Mouse (Mus musculus) forebrain, embryonic 12.5 days (tissue): Measurements from ENCODE around the gene Apobec1. TPM values are rescaled to one million over a fixed set of nuclear protein-coding genes. Genes with fewer than 3 reads are reported as not detected.
A peak's percentile ranks its signal among the peaks of the same experiment; 100 is the strongest.
"Not testable (repeated sequence)": the region's sequence is repeated elsewhere in the genome, so short reads cannot be mapped to it uniquely, and the experiment has no call there.

Source experiments
- ATAC-seq: fragments of 200-750 bp; cut with Nextera tagmentation; 2 replicates; pipeline ENCODE4 v1.8.0; 2017; ENCODE audit warnings: moderate TSS enrichment; ENCODE audit not compliant: low FRiP score
- H3K27ac ChIP-seq: fragments of 300-500 bp; sonication (generic); 2 replicates; pipeline ENCODE4 v1.5.1; 2016; ENCODE audit warnings: mild to moderate bottlenecking
- H3K27me3 ChIP-seq: fragments of 300-500 bp; sonication (generic); 2 replicates; pipeline ENCODE4 v1.6.1; 2016; ENCODE audit warnings: mild to moderate bottlenecking
- H3K36me3 ChIP-seq: fragments of 300-500 bp; sonication (generic); replicated peaks from 2 replicates; pipeline ENCODE4 v1.6.1; 2016; ENCODE audit warnings: mild to moderate bottlenecking
- H3K4me1 ChIP-seq: fragments of 300-500 bp; sonication (generic); 2 replicates; pipeline ENCODE4 v1.6.1; 2016
- H3K4me2 ChIP-seq: fragments of 300-500 bp; sonication (generic); 2 replicates; pipeline ENCODE4 v1.6.1; 2016; ENCODE audit warnings: mild to moderate bottlenecking, moderate library complexity
- H3K4me3 ChIP-seq: fragments of 300-500 bp; sonication (generic); replicated peaks from 2 replicates; pipeline ENCODE4 v1.5.1; 2016; ENCODE audit warnings: mild to moderate bottlenecking
- H3K9ac ChIP-seq: fragments of 300-500 bp; sonication (generic); 2 replicates; pipeline ENCODE4 v1.6.1; 2016; ENCODE audit warnings: mild to moderate bottlenecking
- H3K9me3 ChIP-seq: fragments of 300-500 bp; sonication (generic); 2 replicates; pipeline ENCODE4 v1.6.1; 2016
- WGBS: fragments of 180-500 bp; shearing (Covaris S2); methylation state at CpG from one replicate; pipeline ENCODE4 v1.1.7; 2016; 5-methylcytosine and 5-hydroxymethylcytosine counted together
- polyA plus RNA-seq: library from polyadenylated mRNA; unstranded; fragments of >200 nt; fragmentation: Nextera tagmentation; extraction: Ambion mirVana; gene quantifications from 2 replicates; pipeline ENCODE4 v1.2.1, GENCODE M21; 2016

Apobec1 gene
- polyA plus RNA-seq, result 1.6 and 1.9 TPM in 2 replicates

DNA sequence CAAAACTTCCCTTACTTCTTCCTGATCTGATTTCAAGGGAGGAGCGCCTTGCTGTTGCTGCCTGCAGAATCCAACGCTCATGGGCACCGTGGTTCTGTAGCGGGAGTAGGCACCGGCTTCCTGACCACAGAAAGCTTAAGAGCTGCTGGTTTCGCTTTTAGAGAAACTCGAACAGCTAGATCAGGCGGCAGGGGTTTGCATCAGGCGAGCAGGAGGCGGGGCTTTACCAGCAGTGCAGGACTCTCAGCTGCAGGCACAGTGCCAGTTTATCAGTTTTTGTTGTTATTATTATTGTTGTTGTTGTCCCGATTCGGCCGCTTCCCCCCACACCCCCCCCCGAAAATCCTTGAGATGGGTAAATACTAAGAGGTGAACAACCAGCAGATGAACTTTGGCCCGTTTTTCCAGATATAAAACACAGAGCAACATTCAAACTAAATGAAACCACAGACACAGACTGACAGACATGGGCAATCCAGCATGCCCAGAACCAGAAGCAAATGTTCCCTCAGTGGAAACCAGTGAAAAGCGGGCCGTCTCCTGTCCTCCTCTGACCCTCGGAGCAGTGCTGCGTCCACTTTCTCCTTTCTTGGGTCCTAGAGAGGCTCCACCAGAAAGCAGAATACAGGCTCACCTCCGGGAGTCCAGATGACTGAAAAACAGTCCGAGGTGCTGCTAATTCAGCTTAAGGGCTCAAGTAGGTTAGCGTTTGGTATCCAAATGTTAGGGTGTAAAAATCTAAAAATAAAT, at the start of gene Apobec1:
Apobec1 (minus strand) TSS at position 203 of the 750 bp plus-strand sequence.
- Histone ChIP-seq H3K4me2 (peak within 1 kb of the TSS; percentile 59), H3K27ac (no peak within 1 kb of the TSS), H3K9me3 (no peaks in the 10 kb centered on the region), H3K4me3 (peak within 1 kb of the TSS; percentile 39), H3K27me3 (no peaks in the 10 kb centered on the region), H3K36me3 (no peaks in the 10 kb centered on the region), H3K4me1 (peaks cover 8% of the 10 kb centered on the region), H3K9ac (peak within 1 kb of the TSS; percentile 59)
- 10% methylated on average over 22 of the region's 22 CpGs for WGBS
- peak; percentile 68 for ATAC-seq

DNA sequence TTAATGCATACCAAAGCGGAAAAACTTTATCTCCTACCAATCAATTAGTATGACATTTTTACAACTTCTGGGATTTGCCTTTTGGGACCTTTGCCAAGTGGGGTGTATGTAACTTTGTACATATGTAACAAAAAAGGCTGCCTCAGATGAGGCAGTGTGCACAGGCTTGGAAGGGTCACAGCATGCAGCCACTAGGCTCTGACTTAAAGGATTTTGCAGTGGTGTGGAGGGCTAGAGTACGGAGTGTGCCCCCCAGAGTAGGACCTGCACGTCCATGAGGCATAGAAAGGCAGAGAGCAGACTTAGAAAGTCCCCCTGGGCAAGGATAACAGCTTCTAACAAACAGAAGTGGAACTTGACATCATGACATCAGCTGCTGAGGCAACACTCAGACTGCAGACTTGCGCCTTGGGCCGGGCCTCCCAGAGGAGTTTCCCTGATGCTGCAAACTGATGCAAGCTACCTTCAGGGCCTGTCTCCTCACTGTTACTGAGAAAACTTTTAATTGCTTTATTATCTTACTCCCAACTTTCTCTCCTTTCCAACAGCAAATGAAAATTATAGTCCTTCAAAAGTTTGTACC, 48.2 kb upstream of the Apobec1 start:
- no peak for ATAC-seq
- whole genome bisulfite sequencing, result 71% methylated on average over 5 of the region's 5 CpGs

GRCm38 (mm10) chr6:122649903-122650302, 47.7 kb upstream of the Apobec1 start:
- Histone ChIP-seq H3K27me3 (peaks cover 7% of the 10 kb centered on the region; the same call in 1 of the 2 replicates), H3K36me3 (no peaks in the 10 kb centered on the region), H3K4me2 (no peak overlapping the region), H3K9me3 (no peaks in the 10 kb centered on the region), H3K27ac (no peak overlapping the region), H3K4me1 (peaks cover 3% of the 10 kb centered on the region), H3K4me3 (no peak overlapping the region), H3K9ac (no peak overlapping the region)
- ATAC-seq, result no peak
- WGBS, result 74% methylated on average over 3 of the region's 3 CpGs

More for the DNA sequence above, 48.2 kb upstream of the Apobec1 start:
- no peak overlapping the region for H3K9ac ChIP-seq
- no peak overlapping the region for H3K4me3 ChIP-seq
- H3K4me2 ChIP-seq, result no peak overlapping the region
- H3K27me3 ChIP-seq, result peaks cover 7% of the 10 kb centered on the region; the same call in 1 of the 2 replicates
- H3K36me3 ChIP-seq, result no peaks in the 10 kb centered on the region
- H3K4me1 ChIP-seq, result peaks cover 7% of the 10 kb centered on the region
- H3K9me3 ChIP-seq, result no peaks in the 10 kb centered on the region
- no peak overlapping the region for H3K27ac ChIP-seq

DNA sequence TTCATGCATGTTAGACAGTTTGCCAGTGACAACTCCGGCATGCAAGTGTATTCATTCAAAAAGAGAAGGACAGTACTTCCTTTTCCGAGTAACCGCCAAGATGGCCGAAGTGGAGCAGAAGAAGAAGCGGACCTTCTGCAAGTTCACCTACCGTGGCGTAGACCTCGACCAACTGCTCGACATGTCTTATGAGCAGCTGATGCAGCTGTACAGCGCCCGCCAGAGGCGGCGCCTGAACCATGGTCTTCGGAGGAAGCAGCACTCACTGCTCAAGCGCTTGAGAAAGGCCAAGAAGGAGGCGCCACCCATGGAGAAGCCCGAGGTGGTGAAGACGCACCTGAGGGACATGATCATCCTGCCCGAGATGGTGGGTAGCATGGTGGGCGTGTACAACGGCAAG, 42.0 kb upstream of the Apobec1 start:
- H3K4me3 ChIP-seq, H3K4me1 ChIP-seq, H3K9me3 ChIP-seq, H3K27me3 ChIP-seq, H3K4me2 ChIP-seq, ATAC-seq, H3K27ac ChIP-seq, H3K9ac ChIP-seq, H3K36me3 ChIP-seq: not testable (repeated sequence)
- WGBS, result 88% methylated on average over 21 of the region's 21 CpGs

DNA sequence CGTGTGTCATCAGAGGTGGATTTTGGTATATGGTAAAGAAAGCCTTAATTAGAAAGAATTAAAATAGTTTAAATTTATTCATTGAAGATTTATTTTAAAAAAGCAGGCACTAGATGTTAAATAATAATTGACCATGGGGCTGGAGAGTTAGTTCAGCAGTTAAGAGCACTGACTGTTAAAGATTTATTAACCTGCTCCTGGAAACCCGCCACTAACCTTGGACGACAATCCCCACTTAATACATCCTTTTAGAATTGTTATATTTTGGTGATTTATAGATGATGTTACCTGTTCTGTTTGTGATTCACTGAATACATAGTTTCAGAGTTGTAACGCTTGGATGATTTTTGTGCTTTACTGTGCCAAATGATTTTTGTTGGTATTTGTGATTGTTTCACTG, 35.3 kb upstream of the Apobec1 start:
- H3K9me3 ChIP-seq, H3K4me3 ChIP-seq, H3K4me2 ChIP-seq, H3K9ac ChIP-seq, ATAC-seq, H3K4me1 ChIP-seq, H3K27ac ChIP-seq, H3K27me3 ChIP-seq, H3K36me3 ChIP-seq: not testable (repeated sequence)
- WGBS, result 88% methylated on average over 4 of the region's 4 CpGs

GRCm38 (mm10) chr6:122636666-122637065, 34.4 kb upstream of the Apobec1 start:
- Histone ChIP-seq H3K27me3 (no peaks in the 10 kb centered on the region), H3K36me3 (no peaks in the 10 kb centered on the region), H3K9me3 (no peaks in the 10 kb centered on the region), H3K4me2 (no peak overlapping the region), H3K9ac (no peak overlapping the region), H3K4me3 (no peak overlapping the region), H3K27ac (no peak overlapping the region), H3K4me1 (no peaks in the 10 kb centered on the region)
- WGBS, result 88% methylated on average over 3 of the region's 3 CpGs
- no peak for ATAC-seq

DNA sequence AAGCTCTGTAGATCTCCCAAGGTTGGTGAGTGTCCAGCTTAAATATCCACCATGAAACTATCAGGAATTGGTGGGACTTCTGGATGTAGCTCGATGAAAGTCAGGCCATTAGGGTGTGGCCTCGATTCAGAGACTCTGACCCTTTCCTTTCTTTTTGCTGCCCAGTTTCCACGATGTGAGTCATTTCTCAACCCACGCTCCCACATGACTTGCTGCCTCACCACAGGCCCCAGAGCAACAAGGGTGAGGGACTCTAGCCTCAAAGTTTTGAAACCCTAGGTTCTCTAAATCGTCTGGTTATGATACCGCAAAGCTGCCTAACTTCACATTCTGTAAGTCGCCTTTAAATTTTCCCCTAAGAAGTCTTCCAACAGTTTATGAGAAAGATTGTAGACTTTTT, 33.1 kb upstream of the Apobec1 start:
- H3K9me3 ChIP-seq, result no peaks in the 10 kb centered on the region
- H3K27ac ChIP-seq, result no peak overlapping the region
- H3K36me3 ChIP-seq, result no peaks in the 10 kb centered on the region
- H3K9ac ChIP-seq, result no peak overlapping the region
- 85% methylated on average over 7 of the region's 7 CpGs for WGBS
- no peak for ATAC-seq
- H3K27me3 ChIP-seq, result no peaks in the 10 kb centered on the region
- H3K4me2 ChIP-seq, result no peak overlapping the region
- H3K4me3 ChIP-seq, result no peak overlapping the region
- no peaks in the 10 kb centered on the region for H3K4me1 ChIP-seq

- H3K4me1 ChIP-seq, result no peaks in the 10 kb centered on the region
- H3K4me2 ChIP-seq, result no peak overlapping the region
- WGBS, result 60% methylated on average over 9 of the region's 9 CpGs
- no peak overlapping the region for H3K4me3 ChIP-seq
- H3K27me3 ChIP-seq, result no peaks in the 10 kb centered on the region
- ATAC-seq, result no peak
- H3K27ac ChIP-seq, result no peak overlapping the region
- H3K36me3 ChIP-seq, result no peaks in the 10 kb centered on the region
- no peaks in the 10 kb centered on the region for H3K9me3 ChIP-seq
- H3K9ac ChIP-seq, result no peak overlapping the region
Observed at GRCm38 (mm10) chr6:122633411-122633810, 31.2 kb upstream of the Apobec1 start.

DNA sequence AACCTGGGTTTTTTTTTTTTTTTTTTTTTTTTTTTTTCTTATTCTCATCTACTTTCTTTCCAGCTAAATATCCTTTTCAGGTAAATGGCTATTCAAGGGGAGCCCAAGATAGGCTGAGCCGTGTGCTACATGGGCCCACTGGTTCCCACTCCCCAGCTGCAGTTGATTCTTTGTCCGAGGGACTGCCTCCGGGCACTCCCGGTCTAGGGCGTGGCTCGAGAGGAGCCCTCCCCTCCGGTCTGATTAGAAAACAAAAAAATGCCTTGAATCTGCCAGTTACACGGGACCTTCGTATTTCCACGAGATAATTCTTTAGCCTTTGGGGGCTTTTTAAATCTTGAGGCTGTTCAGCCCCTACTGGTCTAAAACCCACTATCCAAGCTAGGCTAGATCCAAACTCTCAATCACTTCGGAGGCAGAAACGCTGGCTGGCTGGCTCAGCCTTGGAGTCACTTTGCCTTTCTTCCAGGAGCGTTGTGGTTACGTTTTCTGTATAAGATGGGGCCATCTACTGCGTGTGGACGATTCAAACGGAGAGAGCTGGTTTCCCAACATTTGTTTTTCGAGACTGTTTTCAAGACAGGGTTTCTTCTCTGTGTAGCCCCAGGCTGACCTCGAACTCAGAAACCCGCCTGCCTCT, 25.3 kb upstream of the Apobec1 start:
- Histone ChIP-seq H3K9ac (no peak overlapping the region), H3K4me1 (0 out of 2 replicates have a peak, but pooled peaks cover 3% of the 10 kb centered on the region), H3K4me3 (no peak overlapping the region), H3K27ac (no peak overlapping the region), H3K9me3 (0 out of 2 replicates have a peak, but pooled peaks cover 7% of the 10 kb centered on the region), H3K4me2 (no peak overlapping the region), H3K27me3 (peaks cover 5% of the 10 kb centered on the region; the same call in 1 of the 2 replicates), H3K36me3 (no peaks in the 10 kb centered on the region)
- 55% methylated on average over 20 of the region's 20 CpGs for WGBS
- no peak for ATAC-seq

DNA sequence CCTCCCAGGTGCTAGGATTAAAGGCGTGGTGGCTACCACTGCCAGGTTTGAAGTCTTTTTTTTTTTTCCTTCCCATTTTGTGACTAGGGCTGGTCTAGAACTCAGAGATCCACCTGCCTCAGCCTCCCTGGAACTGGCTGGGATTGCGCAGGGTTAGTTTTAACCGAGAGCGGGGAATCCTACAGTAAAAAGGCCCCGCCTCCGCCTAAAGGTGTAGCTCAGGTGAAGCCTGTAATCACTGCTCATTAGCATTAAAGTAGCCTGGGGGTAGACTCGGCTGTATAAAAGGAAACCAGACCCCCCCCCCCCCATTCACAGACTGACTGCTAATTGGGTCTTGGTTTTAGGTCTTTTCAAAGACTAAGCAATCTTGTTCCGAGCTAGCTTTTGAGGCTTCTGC, 23.9 kb upstream of the Apobec1 start, which contains the start of gene Dppa3:
Dppa3 (plus strand) TSS at position 301 of the 400 bp plus-strand sequence.
- H3K27ac ChIP-seq, result no peak within 1 kb of the TSS
- WGBS, result 95% methylated on average over 8 of the region's 8 CpGs
- no peaks in the 10 kb centered on the region for H3K36me3 ChIP-seq
- 0 out of 2 replicates have a peak, but pooled peaks cover 3% of the 10 kb centered on the region for H3K4me1 ChIP-seq
- 0 out of 2 replicates have a peak, but pooled peaks cover 7% of the 10 kb centered on the region for H3K9me3 ChIP-seq
- ATAC-seq, result no peak
- no peak within 1 kb of the TSS for H3K4me3 ChIP-seq
- H3K4me2 ChIP-seq, result no peak within 1 kb of the TSS
- peaks cover 5% of the 10 kb centered on the region; the same call in 1 of the 2 replicates for H3K27me3 ChIP-seq
- H3K9ac ChIP-seq, result no peak within 1 kb of the TSS

GRCm38 (mm10) chr6:122625156-122625555, 22.9 kb upstream of the Apobec1 start:
- H3K27ac ChIP-seq, result no peak overlapping the region
- no peak overlapping the region for H3K9ac ChIP-seq
- no peak overlapping the region for H3K4me2 ChIP-seq
- H3K36me3 ChIP-seq, result no peaks in the 10 kb centered on the region
- 0 out of 2 replicates have a peak, but pooled peaks cover 3% of the 10 kb centered on the region for H3K4me1 ChIP-seq
- H3K9me3 ChIP-seq, result 0 out of 2 replicates have a peak, but pooled peaks cover 7% of the 10 kb centered on the region
- H3K4me3 ChIP-seq, result no peak overlapping the region
- H3K27me3 ChIP-seq, result peaks cover 5% of the 10 kb centered on the region; the same call in 1 of the 2 replicates
- 84% methylated on average over 4 of the region's 4 CpGs for WGBS
- no peak for ATAC-seq

- no peak for ATAC-seq
Observed at GRCm38 (mm10) chr6:122624480-122624879, 22.2 kb upstream of the Apobec1 start.

More at GRCm38 (mm10) chr6:122624480-122624879, 22.2 kb upstream of the Apobec1 start:
- H3K36me3 ChIP-seq, result no peaks in the 10 kb centered on the region
- 32% methylated on average over 5 of the region's 5 CpGs for WGBS
- no peak overlapping the region for H3K27ac ChIP-seq
- 0 out of 2 replicates have a peak, but pooled peaks cover 3% of the 10 kb centered on the region for H3K4me1 ChIP-seq
- no peak overlapping the region for H3K4me3 ChIP-seq
- 0 out of 2 replicates have a peak, but pooled peaks cover 7% of the 10 kb centered on the region for H3K9me3 ChIP-seq
- no peak overlapping the region for H3K9ac ChIP-seq
- H3K27me3 ChIP-seq, result peaks cover 5% of the 10 kb centered on the region; the same call in 1 of the 2 replicates
- H3K4me2 ChIP-seq, result no peak overlapping the region
